In the genomic region with DNA sequence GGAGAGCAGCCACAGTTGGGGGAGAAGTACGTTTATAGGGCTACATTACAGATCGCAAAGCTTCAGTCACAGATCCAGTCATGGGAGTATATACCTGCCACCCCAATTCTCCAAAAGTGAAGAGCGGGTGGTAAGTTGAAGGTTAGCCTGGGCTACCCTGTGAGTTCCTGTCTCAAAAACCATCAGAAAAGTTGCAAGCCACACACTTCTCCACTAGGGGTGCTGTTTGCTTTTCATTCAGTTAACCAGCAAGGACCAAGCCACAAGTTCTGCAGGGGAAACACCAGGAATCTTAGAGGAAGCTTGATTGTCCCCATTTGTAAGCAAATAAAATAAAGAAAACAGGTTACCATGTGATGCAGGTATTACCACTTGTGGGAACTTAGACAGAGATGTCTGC, we compare ENCODE assay signal across 8 mouse cellular contexts. TPM values are rescaled to one million over a fixed set of nuclear protein-coding genes. Genes with fewer than 3 reads are reported as not detected.
DNase-seq lines count a peak whose midpoint lies in the region; ATAC-seq and TF ChIP-seq lines count a peak whose summit lies in the region.

No protein-coding gene starts in this region.

- DNase-seq in hindbrain, embryonic 10.5 days (ENCODE audit: low spot score): peak; percentile 42
- peak; percentile 52 for DNase-seq in CD4-positive helper T cell, adult 2 months (ENCODE audit: low read depth, low spot score)
- DNase-seq in adipocyte (ENCODE audit: low spot score): peak; percentile 74
- DNase-seq in hindbrain, postnatal 0 days (ENCODE audit: low spot score): peak; percentile 77
- DNase-seq in lung, postnatal 10 days: peak; percentile 74
- no peak for DNase-seq in Muller cell, postnatal 12 days (ENCODE audit: inconsistent ontology term)
- DNase-seq in left cerebral cortex, adult 11 months (ENCODE audit: low spot score): no peak

- H3K4me3 ChIP-seq in hindbrain, embryonic 10.5 days: no peak overlapping the region
- no peak overlapping the region for H3K4me3 ChIP-seq in hindbrain, embryonic 12.5 days
- H3K4me3 ChIP-seq in hindbrain, postnatal 0 days (ENCODE audit: low read length): no peak overlapping the region

- WGBS in hindbrain, embryonic 10.5 days: 75% methylated on average over 3 of the region's 3 CpGs
- WGBS in hindbrain, embryonic 12.5 days: 61% methylated on average over 3 of the region's 3 CpGs
- WGBS in hindbrain, postnatal 0 days: 70% methylated on average over 3 of the region's 3 CpGs

- H3K27ac ChIP-seq in hindbrain, embryonic 10.5 days: no peak overlapping the region
- no peak overlapping the region for H3K27ac ChIP-seq in hindbrain, embryonic 12.5 days
- H3K27ac ChIP-seq in hindbrain, postnatal 0 days: no peak overlapping the region

- peaks cover 59% of the 10 kb centered on the region for H3K4me1 ChIP-seq in hindbrain, embryonic 10.5 days (replicated peaks)
- peaks cover 27% of the 10 kb centered on the region for H3K4me1 ChIP-seq in hindbrain, embryonic 12.5 days
- H3K4me1 ChIP-seq in hindbrain, postnatal 0 days (ENCODE audit: insufficient read depth, low read length): peaks cover 12% of the 10 kb centered on the region

- no peak for ATAC-seq in hindbrain, embryonic 12.5 days (ENCODE audit: low FRiP score)
- ATAC-seq in hindbrain, postnatal 0 days: no peak

- TF ChIP-seq CTCF in hindbrain, postnatal 0 days (IDR thresholded peaks at IDR 0.05; ENCODE audit: low read depth): peak; percentile 80

- H3K4me2 ChIP-seq in hindbrain, embryonic 12.5 days (replicated peaks): no peak overlapping the region
- no peak overlapping the region for H3K4me2 ChIP-seq in hindbrain, postnatal 0 days (ENCODE audit: low read depth, low read length)

- no peaks in the 10 kb centered on the region for H3K36me3 ChIP-seq in hindbrain, embryonic 10.5 days
- no peaks in the 10 kb centered on the region for H3K36me3 ChIP-seq in hindbrain, embryonic 12.5 days
- H3K36me3 ChIP-seq in hindbrain, postnatal 0 days (ENCODE audit: insufficient read depth, low read length): no peaks in the 10 kb centered on the region

- H3K9me3 ChIP-seq in hindbrain, embryonic 10.5 days: no peaks in the 10 kb centered on the region
- H3K9me3 ChIP-seq in hindbrain, embryonic 12.5 days (replicated peaks): no peaks in the 10 kb centered on the region
- no peaks in the 10 kb centered on the region for H3K9me3 ChIP-seq in hindbrain, postnatal 0 days (ENCODE audit: low read length)

- H3K9ac ChIP-seq in hindbrain, embryonic 12.5 days: no peak overlapping the region
- H3K9ac ChIP-seq in hindbrain, postnatal 0 days (replicated peaks; ENCODE audit: low read length): no peak overlapping the region

- no peaks in the 10 kb centered on the region for H3K27me3 ChIP-seq in hindbrain, embryonic 10.5 days (ENCODE audit: insufficient read depth, poor library complexity, severe bottlenecking)
- H3K27me3 ChIP-seq in hindbrain, embryonic 12.5 days: no peaks in the 10 kb centered on the region
- no peaks in the 10 kb centered on the region for H3K27me3 ChIP-seq in hindbrain, postnatal 0 days (ENCODE audit: insufficient read depth, low read length)

RNA-seq across cellular contexts. Expression of a gene that starts 28.9 kb away (rescaled TPM):
- 27.2 and 27.5 TPM in 2 replicates for polyA plus RNA-seq in hindbrain, embryonic 10.5 days (2016; fragmentation: Nextera tagmentation; extraction: Ambion mirVana)
- polyA plus RNA-seq in hindbrain, embryonic 12.5 days (2016; fragmentation: Nextera tagmentation; extraction: Ambion mirVana): 32.1 and 36.1 TPM in 2 replicates
- total RNA-seq in hindbrain, postnatal 0 days (2014; rRNA removed): 62.6 and 78.9 TPM in 2 replicates
- 31.5 and 34.8 TPM in 2 replicates for polyA plus RNA-seq in hindbrain, postnatal 0 days (2015; fragmentation: Nextera tagmentation; extraction: Ambion mirVana)

Comparison
In these comparisons a context has a peak if more than half of its experiments do, and no peak if none do; other contexts are left out.
1. DNase-seq: peak in hindbrain, embryonic 10.5 days (single experiment), CD4-positive helper T cell, adult 2 months (single experiment), adipocyte (single experiment), hindbrain, postnatal 0 days (single experiment) and lung, postnatal 10 days (single experiment); none in Muller cell, postnatal 12 days (single experiment) and left cerebral cortex, adult 11 months (single experiment).